ENCODE assay signal across 22 mouse cellular contexts in genomic region chr8:108870371-108870770, GRCm38 (mm10).
"Had no signal": no experiment of that assay in that cellular context is flagged by ENCODE, and none has a peak within 500 bp of the region (broad histone marks: within the 10 kb centered on the region; RNA-seq: fewer than 3 reads in every experiment).

No protein-coding gene starts in this region.

- H3K27me3 ChIP-seq: limb, embryonic 12.5 days; liver, embryonic 12.5 days; liver, embryonic 15.5 days; lung, embryonic 15.5 days; megakaryocyte, embryonic 14.5 days; midbrain, embryonic 15.5 days; neural tube, embryonic 12.5 days; neural tube, embryonic 15.5 days had no signal

- H3K4me2 ChIP-seq: limb, embryonic 12.5 days; liver, embryonic 12.5 days; liver, embryonic 15.5 days; lung, embryonic 15.5 days; midbrain, embryonic 11.5 days; midbrain, embryonic 15.5 days; neural tube, embryonic 12.5 days; neural tube, embryonic 15.5 days had no signal

- H3K4me1 ChIP-seq: neural tube, embryonic 15.5 days had no signal

- H3K27ac ChIP-seq: left cerebral cortex, adult 2 months; limb, embryonic 12.5 days; liver, embryonic 12.5 days; liver, embryonic 15.5 days; lung, embryonic 15.5 days; midbrain, embryonic 15.5 days; neural tube, embryonic 12.5 days; neural tube, embryonic 15.5 days; stomach, postnatal 0 days had no signal

- H3K4me3 ChIP-seq: left cerebral cortex, adult 2 months; limb, embryonic 12.5 days; liver, embryonic 12.5 days; liver, embryonic 15.5 days; lung, embryonic 15.5 days; megakaryocyte, embryonic 14.5 days; midbrain, embryonic 15.5 days; neural tube, embryonic 12.5 days; neural tube, embryonic 15.5 days had no signal

- DNase-seq: kidney, postnatal 10 days; kidney, postnatal 36 days; layer of hippocampus, postnatal 36 days; liver; lung, postnatal 10 days; right cerebral cortex, adult 18-20 months; right cerebral cortex, postnatal 14 days; right cerebral cortex, postnatal 4 days; thymus, adult 2 months; thymus, postnatal 14 days; thymus, postnatal 4 days had no signal

- H3K9me3 ChIP-seq: liver, embryonic 12.5 days; liver, embryonic 15.5 days; lung, embryonic 15.5 days; midbrain, embryonic 15.5 days; neural tube, embryonic 12.5 days; neural tube, embryonic 15.5 days had no signal

- H3K9ac ChIP-seq: limb, embryonic 12.5 days; liver, embryonic 12.5 days; liver, embryonic 15.5 days; lung, embryonic 15.5 days; midbrain, embryonic 15.5 days; neural tube, embryonic 12.5 days; neural tube, embryonic 15.5 days had no signal

- H3K36me3 ChIP-seq: liver, embryonic 12.5 days; liver, embryonic 15.5 days; neural tube, embryonic 15.5 days had no signal

- ATAC-seq: liver, embryonic 12.5 days; midbrain, embryonic 15.5 days had no signal
